9 mouse cellular contexts compared by ENCODE assay signal in genomic region chr2:180257963-180258865, GRCm38 (mm10). TPM values are rescaled to one million over a fixed set of nuclear protein-coding genes. Genes with fewer than 3 reads are reported as not detected.
A peak's percentile ranks its signal among the peaks of the same experiment; 100 is the strongest.
DNase-seq lines count a peak whose midpoint lies in the region; ATAC-seq and TF ChIP-seq lines count a peak whose summit lies in the region.
"Had no signal": no experiment of that assay in that cellular context is flagged by ENCODE, and none has a peak within 500 bp of the region (broad histone marks: within the 10 kb centered on the region; RNA-seq: fewer than 3 reads in every experiment).

No protein-coding gene starts in this region.

- H3K36me3 ChIP-seq in heart, adult 2 months (ENCODE audit: control insufficient read depth, insufficient read depth, low read length) = peaks cover 2% of the 10 kb centered on the region; the same call in 1 of the 2 replicates
- peaks cover 50 to 61% of the 10 kb centered on the region in 2 experiments for H3K36me3 ChIP-seq in CH12.LX (replicated peaks in 1 of 2; ENCODE audit: control insufficient read depth in 1 of 2, insufficient read depth in 1 of 2, low read length in 1 of 2)
- H3K36me3 ChIP-seq in forebrain, embryonic 15.5 days = peaks cover 37% of the 10 kb centered on the region
- peaks cover 15% of the 10 kb centered on the region for H3K36me3 ChIP-seq in liver, embryonic 14.5 days (replicated peaks; ENCODE audit: control insufficient read depth, insufficient read depth, low read depth)

- peak overlapping the region; percentile 80; the same call in 1 of the 2 replicates for H3K9ac ChIP-seq in heart, adult 2 months (ENCODE audit: low read depth, low read length)
- H3K9ac ChIP-seq in CH12.LX (ENCODE audit: insufficient read depth, low read depth) = peak overlapping the region; percentile 88
- H3K9ac ChIP-seq in forebrain, embryonic 15.5 days (replicated peaks) = peak overlapping the region; percentile 95
- peak overlapping the region; percentile 88 for H3K9ac ChIP-seq in liver, embryonic 14.5 days (replicated peaks)

- peak overlapping the region; percentile 69 for H3K4me3 ChIP-seq in heart, adult 2 months
- peak overlapping the region; percentile 77 to 96 (median 91) for H3K4me3 ChIP-seq in CH12.LX (replicated peaks in 1 of 3; ENCODE audit: low read depth in 2 of 3, low read length in 2 of 3, poor library complexity in 1 of 3)
- peak overlapping the region; percentile 90 for H3K4me3 ChIP-seq in forebrain, embryonic 15.5 days
- peak overlapping the region; percentile 74 to 94 for H3K4me3 ChIP-seq in liver, embryonic 14.5 days (ENCODE audit: insufficient read depth in 1 of 2, low read depth in 2 of 2, low read length in 2 of 2)

- dilution Hi-C loops in CH12.LX (cut with MboI; ENCODE audit: extremely low pct_ligation_motif_present, extremely low pct_unique_long_range_greater_than_20kb, low sequenced_read_pairs) = no loop called here

- TF ChIP-seq RAD21 in CH12.LX (IDR thresholded peaks at IDR 0.05; ENCODE audit: low read depth, low read length) = no peak

- WGBS in heart, adult 2 months = 50% methylated on average over 11 of the region's 11 CpGs
- 55% methylated on average over 11 of the region's 11 CpGs for WGBS in forebrain, embryonic 15.5 days
- 38% methylated on average over 11 of the region's 11 CpGs for WGBS in liver, embryonic 14.5 days (ENCODE audit: insufficient replicate concordance)

- no peak for TF ChIP-seq CTCF in heart, adult 2 months (IDR thresholded peaks at IDR 0.05)
- no peak for TF ChIP-seq CTCF in CH12.LX (conservative IDR thresholded peaks at IDR 0.05 in 1 of 2, IDR thresholded peaks at IDR 0.05 in 1 of 2; ENCODE audit: low read depth in 2 of 2, low read length in 2 of 2)
- no peak for TF ChIP-seq CTCF in liver, embryonic 14.5 days (IDR thresholded peaks at IDR 0.05; ENCODE audit: low read depth)

- no peak for ATAC-seq in forebrain, embryonic 15.5 days (replicated peaks)
- no peak for ATAC-seq in liver, embryonic 14.5 days (ENCODE audit: insufficient read depth)
- no peak for ATAC-seq in inflammation-experienced regulatory T-cells, adult 6 months

- no peak for TF ChIP-seq EP300 in heart, adult 2 months (IDR thresholded peaks at IDR 0.05; ENCODE audit: insufficient read depth, low read depth, low read length)
- TF ChIP-seq EP300 in CH12.LX (IDR thresholded peaks at IDR 0.05; ENCODE audit: low read length) = no peak
- no peak for TF ChIP-seq EP300 in liver, embryonic 14.5 days (IDR thresholded peaks at IDR 0.05; ENCODE audit: low read depth)

- no peaks in the 10 kb centered on the region for H3K79me2 ChIP-seq in heart, adult 2 months (replicated peaks; ENCODE audit: control insufficient read depth, insufficient read depth, low read length)
- peaks cover 14% of the 10 kb centered on the region for H3K79me2 ChIP-seq in CH12.LX (replicated peaks; ENCODE audit: control insufficient read depth, extremely low read depth, insufficient read depth, poor library complexity, severe bottlenecking)

- H3K4me1 ChIP-seq in heart, adult 2 months (ENCODE audit: control insufficient read depth, insufficient read depth, low read length) = peaks cover 13% of the 10 kb centered on the region
- H3K4me1 ChIP-seq in CH12.LX (ENCODE audit: control insufficient read depth in 1 of 2, insufficient read depth in 2 of 2) = peaks cover 0 to 24% of the 10 kb centered on the region in 2 experiments; a peak in 3 of 4 replicates
- peaks cover 20% of the 10 kb centered on the region for H3K4me1 ChIP-seq in forebrain, embryonic 15.5 days
- H3K4me1 ChIP-seq in liver, embryonic 14.5 days (replicated peaks; ENCODE audit: control insufficient read depth in 2 of 2, insufficient read depth in 2 of 2, low read length in 1 of 2) = peaks cover 0 to 8% of the 10 kb centered on the region in 2 experiments; a peak in 3 of 4 replicates

- DNase-seq in heart, adult 2 months = peak in 1 of 2 experiments; percentile 14
- no peak for DNase-seq in heart, postnatal 14 days
- DNase-seq in CH12.LX (ENCODE audit: extremely low read depth) = no peak
- no peak for DNase-seq in liver, embryonic 14.5 days (ENCODE audit: low read depth in 3 of 3, low spot score in 3 of 3)
- DNase-seq in left cerebral cortex, postnatal 14 days (ENCODE audit: low spot score in 2 of 2) = no peak
- no peak for DNase-seq in adrenal gland, adult 18-20 months (ENCODE audit: low spot score in 2 of 2)

- intact Hi-C loops in heart, adult 2 months (cut with DNase I) = loop anchor here (5.0 to 10.0 kb wide), 2 partner anchors 211 to 343 kb away; no protein-coding TSS in a partner anchor
- intact Hi-C loops in heart, postnatal 14 days (cut with DNase I) = loop anchor here (10.0 kb wide), 1 partner anchor 343 kb away; no protein-coding TSS in a partner anchor
- intact Hi-C loops in left cerebral cortex, postnatal 14 days (cut with DNase I) = loop anchor here (10.0 kb wide), 1 partner anchor 183 kb away; the partner anchor contains the start of gene Mtg2

- H3K27ac ChIP-seq in heart, adult 2 months = peak overlapping the region; percentile 80; the same call in 1 of the 2 replicates
- H3K27ac ChIP-seq in CH12.LX (ENCODE audit: insufficient read depth, low read depth) = no peak overlapping the region
- peak overlapping the region; percentile 95 for H3K27ac ChIP-seq in forebrain, embryonic 15.5 days (replicated peaks)
- H3K27ac ChIP-seq in liver, embryonic 14.5 days = no peak overlapping the region; the same call in 1 of the 2 replicates

- no peaks in the 10 kb centered on the region for H3K27me3 ChIP-seq in heart, adult 2 months (ENCODE audit: control insufficient read depth, insufficient read depth, low read length)
- H3K27me3 ChIP-seq in CH12.LX (replicated peaks) = no peaks in the 10 kb centered on the region
- no peaks in the 10 kb centered on the region for H3K27me3 ChIP-seq in forebrain, embryonic 15.5 days
- H3K27me3 ChIP-seq in liver, embryonic 14.5 days (ENCODE audit: control insufficient read depth, insufficient read depth, low read length) = no peaks in the 10 kb centered on the region

- in situ Hi-C loops in CH12.LX (cut with MboI; ENCODE audit: low pct_ligation_motif_present, low pct_unique_long_range_greater_than_20kb, low sequenced_read_pairs) = loop anchor here (10.0 kb wide), 1 partner anchor 343 kb away; no protein-coding TSS in a partner anchor

- peak overlapping the region; percentile 72 for H3K4me2 ChIP-seq in CH12.LX (ENCODE audit: insufficient read depth, low read depth, poor library complexity, severe bottlenecking)
- H3K4me2 ChIP-seq in forebrain, embryonic 15.5 days (replicated peaks) = peak overlapping the region; percentile 84
- H3K4me2 ChIP-seq in liver, embryonic 14.5 days (ENCODE audit: low read depth) = peak overlapping the region; percentile 78

- no peak for TF ChIP-seq POLR2A in heart, adult 2 months (IDR thresholded peaks at IDR 0.05; ENCODE audit: insufficient read depth, low read depth, low read length)
- no peak for TF ChIP-seq POLR2A in CH12.LX (IDR thresholded peaks at IDR 0.05; ENCODE audit: low read depth, low read length)

- no peaks in the 10 kb centered on the region for H3K9me3 ChIP-seq in CH12.LX (replicated peaks; ENCODE audit: low read length)
- no peaks in the 10 kb centered on the region for H3K9me3 ChIP-seq in forebrain, embryonic 15.5 days
- no peaks in the 10 kb centered on the region for H3K9me3 ChIP-seq in liver, embryonic 14.5 days (ENCODE audit: control insufficient read depth, low read length)

RNA-seq across cellular contexts. Expression of gene Rps21, which starts 1.0 kb away (rescaled TPM):
- total RNA-seq in heart, adult 2 months (2021) = 100 to 1,000 TPM; 506 to 570 TPM
- polyA plus RNA-seq in heart, adult 2 months (2012; rRNA removed) = 991 and 1,183 TPM in 2 replicates
- total RNA-seq in heart, postnatal 14 days (2021) = 100 to 1,000 TPM; 460 to 507 TPM
- total RNA-seq in CH12.LX (2012; rRNA removed) (3,654 and 3,770 TPM in 2 replicates), CH12.LX (2014; rRNA removed) (1,686 and 1,748 TPM in 2 replicates)
- 705 and 1,020 TPM in 2 replicates for polyA plus RNA-seq in CH12.LX (2012; ENCODE audit: insufficient read length, low read depth)
- 407 and 432 TPM in 2 replicates for polyA plus RNA-seq in forebrain, embryonic 15.5 days (2015; fragmentation: Nextera tagmentation; extraction: Ambion mirVana)
- polyA plus RNA-seq in liver, embryonic 14.5 days (2012; rRNA removed) = 1,402 and 1,840 TPM in 2 replicates
- 511 and 539 TPM in 2 replicates for polyA plus RNA-seq in liver, embryonic 14.5 days (2014; fragmentation: Nextera tagmentation; extraction: Ambion mirVana)
- 1,000 to 10,000 TPM; 1,053 to 1,596 (median 1,304) TPM for polyA plus RNA-seq in inflammation-experienced regulatory T-cells, adult 6 months (2017; shearing (Covaris generic))
- 100 to 1,000 TPM; 565 to 568 TPM for total RNA-seq in left cerebral cortex, postnatal 14 days (2021)
- total RNA-seq in adrenal gland, adult 18-20 months (2021) = 100 to 1,000 TPM; 777 to 810 TPM

RNA-seq across cellular contexts. Expression of gene Cables2, which starts 15.1 kb away (rescaled TPM):
- 10 to 100 TPM; 11.2 to 14.3 TPM for total RNA-seq in heart, adult 2 months (2021)
- polyA plus RNA-seq in heart, adult 2 months (2012; rRNA removed) = 17.6 and 26.7 TPM in 2 replicates
- 10 to 100 TPM; 14.3 to 14.6 TPM for total RNA-seq in heart, postnatal 14 days (2021)
- total RNA-seq in CH12.LX (2012; rRNA removed) (16.9 and 17.2 TPM in 2 replicates), CH12.LX (2014; rRNA removed) (13.0 and 13.3 TPM in 2 replicates)
- 24.5 and 29.9 TPM in 2 replicates for polyA plus RNA-seq in CH12.LX (2012; ENCODE audit: insufficient read length, low read depth)
- 18.4 and 21.6 TPM in 2 replicates for polyA plus RNA-seq in forebrain, embryonic 15.5 days (2015; fragmentation: Nextera tagmentation; extraction: Ambion mirVana)
- 4.9 and 5.6 TPM in 2 replicates for polyA plus RNA-seq in liver, embryonic 14.5 days (2012; rRNA removed)
- polyA plus RNA-seq in liver, embryonic 14.5 days (2014; fragmentation: Nextera tagmentation; extraction: Ambion mirVana) = 3.3 and 4.9 TPM in 2 replicates
- polyA plus RNA-seq in inflammation-experienced regulatory T-cells, adult 6 months (2017; shearing (Covaris generic)) = 1 to 10 TPM; 6.7 to 8.0 (median 7.7) TPM
- total RNA-seq in left cerebral cortex, postnatal 14 days (2021) = 10 to 100 TPM; 30.4 to 34.6 TPM
- total RNA-seq in adrenal gland, adult 18-20 months (2021) = 10 to 100 TPM; 12.1 to 15.6 TPM

RNA-seq across cellular contexts. Expression of gene Rbbp8nl, which starts 31.5 kb away (rescaled TPM):
- total RNA-seq in heart, adult 2 months (2021) = not detected
- not detected in 2 replicates for polyA plus RNA-seq in heart, adult 2 months (2012; rRNA removed)
- total RNA-seq in heart, postnatal 14 days (2021) = not detected
- total RNA-seq in CH12.LX (2012; rRNA removed) (not detected in 2 replicates), CH12.LX (2014; rRNA removed) (not detected in 2 replicates)
- polyA plus RNA-seq in CH12.LX (2012; ENCODE audit: insufficient read length, low read depth) = not detected in 2 replicates
- not detected in 2 replicates for polyA plus RNA-seq in forebrain, embryonic 15.5 days (2015; fragmentation: Nextera tagmentation; extraction: Ambion mirVana)
- polyA plus RNA-seq in liver, embryonic 14.5 days (2012; rRNA removed) = 0.02 TPM in 2 replicates
- polyA plus RNA-seq in liver, embryonic 14.5 days (2014; fragmentation: Nextera tagmentation; extraction: Ambion mirVana) = not detected in 2 replicates
- polyA plus RNA-seq in inflammation-experienced regulatory T-cells, adult 6 months (2017; shearing (Covaris generic)) = not detected
- total RNA-seq in left cerebral cortex, postnatal 14 days (2021) = not detected
- not detected for total RNA-seq in adrenal gland, adult 18-20 months (2021)
- total RNA-seq: common myeloid progenitor, adult 5-6 weeks had no signal

RNA-seq across cellular contexts. Expression of gene Lama5, which starts 32.6 kb away (rescaled TPM):
- 100 to 1,000 TPM in 1 of 2 experiments, 10 to 100 TPM in 1; 66.3 to 104 TPM for total RNA-seq in heart, adult 2 months (2021)
- 83.6 and 109 TPM in 2 replicates for polyA plus RNA-seq in heart, adult 2 months (2012; rRNA removed)
- 10 to 100 TPM; 43.1 to 63.7 TPM for total RNA-seq in heart, postnatal 14 days (2021)
- total RNA-seq in CH12.LX (2012; rRNA removed) (0.46 and 0.85 TPM in 2 replicates), CH12.LX (2014; rRNA removed) (0.16 and 0.20 TPM in 2 replicates)
- 0.45 and 0.67 TPM in 2 replicates for polyA plus RNA-seq in CH12.LX (2012; ENCODE audit: insufficient read length, low read depth)
- polyA plus RNA-seq in forebrain, embryonic 15.5 days (2015; fragmentation: Nextera tagmentation; extraction: Ambion mirVana) = 3.0 and 3.1 TPM in 2 replicates
- 2.7 and 2.9 TPM in 2 replicates for polyA plus RNA-seq in liver, embryonic 14.5 days (2012; rRNA removed)
- polyA plus RNA-seq in liver, embryonic 14.5 days (2014; fragmentation: Nextera tagmentation; extraction: Ambion mirVana) = 1.7 and 1.9 TPM in 2 replicates
- polyA plus RNA-seq in inflammation-experienced regulatory T-cells, adult 6 months (2017; shearing (Covaris generic)) = under 1 TPM in 2 of 3 experiments, not detected in 1; 0.33 to 0.40 TPM
- 1 to 10 TPM; 8.0 to 9.7 TPM for total RNA-seq in left cerebral cortex, postnatal 14 days (2021)
- total RNA-seq in adrenal gland, adult 18-20 months (2021) = 10 to 100 TPM; 31.5 to 61.3 TPM

Comparison
In these comparisons a context has a peak if more than half of its experiments do, and no peak if none do; other contexts are left out.
1. H3K27ac ChIP-seq: peak in heart, adult 2 months (single experiment) and forebrain, embryonic 15.5 days (single experiment); none in CH12.LX (single experiment) and liver, embryonic 14.5 days (single experiment).
2. Peak in every context shown above with its lines, with median percentiles within 50 percentile points of each other: H3K4me3 ChIP-seq, H3K9ac ChIP-seq and H3K4me2 ChIP-seq.